Mouse (Mus musculus): Measurements from ENCODE around the gene Ksr1. TPM values are rescaled to one million over a fixed set of nuclear protein-coding genes. Genes with fewer than 3 reads are reported as not detected.

Gene Ksr1
- polyA plus RNA-seq, 1 experiment from 2014 or later: 3.3 TPM

Other genes with a start within 250 kb of the Ksr1 start
- gene Nos2, start 225.6 kb downstream of the Ksr1 start, polyA plus RNA-seq (2016; fragmentation: Nextera tagmentation; extraction: Ambion mirVana): 0.33 and 0.37 TPM in 2 replicates
- gene Lgals9, start 161.5 kb downstream of the Ksr1 start, polyA plus RNA-seq (2016; fragmentation: Nextera tagmentation; extraction: Ambion mirVana): 53.7 and 53.8 TPM in 2 replicates
- 222 and 233 TPM in 2 replicates for gene Wsb1, start 108.3 kb upstream of the Ksr1 start, polyA plus RNA-seq (2016; fragmentation: Nextera tagmentation; extraction: Ambion mirVana)
- gene Gm9964, start 150.5 kb upstream of the Ksr1 start, polyA plus RNA-seq (2016; fragmentation: Nextera tagmentation; extraction: Ambion mirVana): not detected in 2 replicates
- gene Nf1, start 193.3 kb upstream of the Ksr1 start, polyA plus RNA-seq (2016; fragmentation: Nextera tagmentation; extraction: Ambion mirVana): 5.6 and 6.6 TPM in 2 replicates